Mouse (Mus musculus): ENCODE data around the gene Ppp1r21. TPM values are rescaled to one million over a fixed set of nuclear protein-coding genes. Genes with fewer than 3 reads are reported as not detected.

Ppp1r21 gene
- total and polyA plus RNA-seq, 3 experiments, result 21.5 to 30.4 (median 27.7) TPM

- TF ChIP-seq RAD21 (IDR thresholded peaks at IDR 0.05; ENCODE audit: low read depth, low read length), result no peak
These were observed 96.0 kb downstream of the Ppp1r21 start (continued) for GRCm38 (mm10) chr17:88625931-88626330.

GRCm38 (mm10) chr17:88626347-88626811 lies 96.5 kb downstream of the Ppp1r21 start:
- dilution Hi-C loops (cut with MboI; ENCODE audit: extremely low pct_ligation_motif_present, extremely low pct_unique_long_range_greater_than_20kb, low sequenced_read_pairs) (no loop called here), in situ Hi-C loops (cut with MboI; ENCODE audit: low pct_ligation_motif_present, low pct_unique_long_range_greater_than_20kb, low sequenced_read_pairs) (loop anchor here (25.0 kb wide), 1 partner anchor 364 kb away; no protein-coding TSS in a partner anchor)
- Histone ChIP-seq H3K4me3 (replicated peaks in 1 of 3; ENCODE audit: low read depth in 2 of 3, low read length in 2 of 3, poor library complexity in 1 of 3) (no peak overlapping the region), H3K79me2 (replicated peaks; ENCODE audit: control insufficient read depth, extremely low read depth, insufficient read depth, poor library complexity, severe bottlenecking) (no peaks in the 10 kb centered on the region), H3K4me2 (ENCODE audit: insufficient read depth, low read depth, poor library complexity, severe bottlenecking) (no peak overlapping the region), H3K4me1 (ENCODE audit: control insufficient read depth in 1 of 2, insufficient read depth in 2 of 2) (peaks cover under 1 to 26% of the 10 kb centered on the region in 2 experiments; a peak in 2 of 4 replicates), H3K27ac (ENCODE audit: insufficient read depth, low read depth) (no peak overlapping the region), H3K27me3 (replicated peaks) (no peaks in the 10 kb centered on the region), H3K9ac (ENCODE audit: insufficient read depth, low read depth) (no peak overlapping the region), H3K9me3 (replicated peaks; ENCODE audit: low read length) (no peaks in the 10 kb centered on the region), H3K36me3 (replicated peaks in 1 of 2; ENCODE audit: control insufficient read depth in 1 of 2, insufficient read depth in 1 of 2, low read length in 1 of 2) (peaks cover 0 to 9% of the 10 kb centered on the region in 2 experiments)
- no peak for DNase-seq (ENCODE audit: extremely low read depth)
- TF ChIP-seq RAD21 (IDR thresholded peaks at IDR 0.05; ENCODE audit: low read depth, low read length) (no peak), ZC3H11A (IDR thresholded peaks at IDR 0.05; ENCODE audit: low read depth, low read length) (no peak), ZMIZ1 (IDR thresholded peaks at IDR 0.05; ENCODE audit: low read depth, low read length) (no peak), SIN3A (IDR thresholded peaks at IDR 0.05; ENCODE audit: low read length) (no peak), KAT2A (IDR thresholded peaks at IDR 0.05; ENCODE audit: insufficient replicate concordance, low read length) (no peak), BHLHE40 (IDR thresholded peaks at IDR 0.05; ENCODE audit: low read depth, low read length) (no peak), TCF12 (IDR thresholded peaks at IDR 0.05; ENCODE audit: low read depth, low read length) (no peak)

GRCm38 (mm10) chr17:88627150-88627549 lies 97.2 kb downstream of the Ppp1r21 start:
- no peak overlapping the region for H3K4me2 ChIP-seq (ENCODE audit: insufficient read depth, low read depth, poor library complexity, severe bottlenecking)
- TF ChIP-seq E2F4 (IDR thresholded peaks at IDR 0.05; ENCODE audit: insufficient replicate concordance, low read depth, low read length) (no peak), ZC3H11A (IDR thresholded peaks at IDR 0.05; ENCODE audit: low read depth, low read length) (no peak), JUND (conservative IDR thresholded peaks at IDR 0.05; ENCODE audit: low read depth, low read length) (no peak), TCF12 (IDR thresholded peaks at IDR 0.05; ENCODE audit: low read depth, low read length) (no peak), KAT2A (IDR thresholded peaks at IDR 0.05; ENCODE audit: insufficient replicate concordance, low read length) (no peak), GABPA (IDR thresholded peaks at IDR 0.05; ENCODE audit: insufficient replicate concordance, low read depth, low read length) (no peak), MAZ (IDR thresholded peaks at IDR 0.05; ENCODE audit: low read depth, low read length) (no peak), POLR2AphosphoS2 (IDR thresholded peaks at IDR 0.05; ENCODE audit: low read depth, low read length) (no peak), ETS1 (conservative IDR thresholded peaks at IDR 0.05; ENCODE audit: low read depth, low read length) (no peak), SMC3 (IDR thresholded peaks at IDR 0.05; ENCODE audit: low read depth, low read length) (no peak), MAX (IDR thresholded peaks at IDR 0.05; ENCODE audit: low read length) (no peak), IRF4 (IDR thresholded peaks at IDR 0.05; ENCODE audit: low read depth, low read length) (no peak)
- DNase-seq (ENCODE audit: extremely low read depth), result no peak
- H3K4me1 ChIP-seq (ENCODE audit: control insufficient read depth in 1 of 2, insufficient read depth in 2 of 2), result peaks cover 0 to 18% of the 10 kb centered on the region in 2 experiments; a peak in 2 of 4 replicates
- in situ Hi-C loops (cut with MboI; ENCODE audit: low pct_ligation_motif_present, low pct_unique_long_range_greater_than_20kb, low sequenced_read_pairs), result loop anchor here (25.0 kb wide), 1 partner anchor 365 kb away; no protein-coding TSS in a partner anchor
- dilution Hi-C loops (cut with MboI; ENCODE audit: extremely low pct_ligation_motif_present, extremely low pct_unique_long_range_greater_than_20kb, low sequenced_read_pairs), result no loop called here
- H3K9me3 ChIP-seq (replicated peaks; ENCODE audit: low read length), result no peaks in the 10 kb centered on the region
- H3K36me3 ChIP-seq (replicated peaks in 1 of 2; ENCODE audit: control insufficient read depth in 1 of 2, insufficient read depth in 1 of 2, low read length in 1 of 2), result peaks cover 0 to 6% of the 10 kb centered on the region in 2 experiments
- H3K9ac ChIP-seq (ENCODE audit: insufficient read depth, low read depth), result no peak overlapping the region
- H3K79me2 ChIP-seq (replicated peaks; ENCODE audit: control insufficient read depth, extremely low read depth, insufficient read depth, poor library complexity, severe bottlenecking), result no peaks in the 10 kb centered on the region
- no peaks in the 10 kb centered on the region for H3K27me3 ChIP-seq (replicated peaks)
- no peak overlapping the region for H3K4me3 ChIP-seq (replicated peaks in 1 of 3; ENCODE audit: low read depth in 2 of 3, low read length in 2 of 3, poor library complexity in 1 of 3)
- no peak overlapping the region for H3K27ac ChIP-seq (ENCODE audit: insufficient read depth, low read depth)

Measured in CH12.LX (cell line).